In genomic region chr1:155217865-155218541, GRCm38 (mm10) we compare ENCODE assay signal across 8 mouse cellular contexts. TPM values are rescaled to one million over a fixed set of nuclear protein-coding genes. Genes with fewer than 3 reads are reported as not detected.
DNase-seq lines count a peak whose midpoint lies in the region; ATAC-seq and TF ChIP-seq lines count a peak whose summit lies in the region.

No protein-coding gene starts in this region.

- TF ChIP-seq POLR2A in ES-Bruce4 (IDR thresholded peaks at IDR 0.05; ENCODE audit: insufficient read depth, low read length): no peak

- TF ChIP-seq EP300 in ES-Bruce4 (IDR thresholded peaks at IDR 0.05; ENCODE audit: insufficient read depth, low read depth, low read length): no peak

- H3K9ac ChIP-seq in ES-Bruce4 (ENCODE audit: low read depth, poor library complexity, severe bottlenecking): no peak overlapping the region
- H3K9ac ChIP-seq in forebrain, embryonic 14.5 days (ENCODE audit: low read length): no peak overlapping the region
- no peak overlapping the region for H3K9ac ChIP-seq in lung, embryonic 14.5 days

- no peak overlapping the region for H3K4me2 ChIP-seq in forebrain, embryonic 14.5 days (ENCODE audit: low read length)
- no peak overlapping the region for H3K4me2 ChIP-seq in lung, embryonic 14.5 days

- H3K27ac ChIP-seq in ES-Bruce4 (ENCODE audit: insufficient read depth, low read length): no peak overlapping the region
- no peak overlapping the region for H3K27ac ChIP-seq in forebrain, embryonic 14.5 days (ENCODE audit: low read depth, low read length)
- no peak overlapping the region for H3K27ac ChIP-seq in lung, embryonic 14.5 days (ENCODE audit: low read depth)

- peak; percentile 65 for DNase-seq in layer of hippocampus, adult 11-12 months (ENCODE audit: low spot score)
- DNase-seq in layer of hippocampus, adult 9-11 months: no peak
- peak; percentile 17 for DNase-seq in c-Kit-negative CD71-positive TER-119-positive erythroid progenitor cells, embryonic 14.5 days (ENCODE audit: low read depth, low spot score)
- peak; percentile 81 for DNase-seq in forebrain, embryonic 14.5 days (ENCODE audit: low spot score)
- peak; percentile 84 for DNase-seq in lung, embryonic 14.5 days
- peak; percentile 32 for DNase-seq in spleen, adult 12 weeks (ENCODE audit: low spot score)
- DNase-seq in testis, postnatal 10 days (ENCODE audit: low spot score): no peak

- H3K4me1 ChIP-seq in ES-Bruce4 (ENCODE audit: control insufficient read depth, insufficient read depth, low read length): no peaks in the 10 kb centered on the region
- peaks cover 10% of the 10 kb centered on the region for H3K4me1 ChIP-seq in forebrain, embryonic 14.5 days (ENCODE audit: control insufficient read depth, insufficient read depth, low read length)
- peaks cover 18% of the 10 kb centered on the region for H3K4me1 ChIP-seq in lung, embryonic 14.5 days (ENCODE audit: insufficient read depth)

- H3K9me3 ChIP-seq in ES-Bruce4 (replicated peaks; ENCODE audit: control insufficient read depth, insufficient read depth, low read length, poor library complexity, severe bottlenecking): no peaks in the 10 kb centered on the region
- no peaks in the 10 kb centered on the region for H3K9me3 ChIP-seq in forebrain, embryonic 14.5 days (replicated peaks; ENCODE audit: control insufficient read depth, low read length)
- H3K9me3 ChIP-seq in lung, embryonic 14.5 days (ENCODE audit: low read depth, low read length): no peaks in the 10 kb centered on the region

- ATAC-seq in forebrain, embryonic 14.5 days: peak; percentile 30; the same call in 1 of the 2 replicates
- ATAC-seq in lung, embryonic 14.5 days (ENCODE audit: insufficient read depth): 0 out of 2 replicates have a peak, but pooled peaks have one; percentile 9

- H3K27me3 ChIP-seq in ES-Bruce4 (ENCODE audit: control insufficient read depth, insufficient read depth, low read length, poor library complexity, severe bottlenecking): no peaks in the 10 kb centered on the region
- no peaks in the 10 kb centered on the region for H3K27me3 ChIP-seq in forebrain, embryonic 14.5 days (replicated peaks; ENCODE audit: control insufficient read depth, insufficient read depth, low read length)
- no peaks in the 10 kb centered on the region for H3K27me3 ChIP-seq in lung, embryonic 14.5 days (ENCODE audit: insufficient read depth, low read length)

- TF ChIP-seq CTCF in ES-Bruce4 (IDR thresholded peaks at IDR 0.05; ENCODE audit: low read depth, low read length): peak; percentile 82
- TF ChIP-seq CTCF in lung, embryonic 14.5 days (IDR thresholded peaks at IDR 0.05; ENCODE audit: low read depth): peak; percentile 94

- 46% methylated on average over 9 of the region's 9 CpGs for WGBS in forebrain, embryonic 14.5 days
- 53% methylated on average over 9 of the region's 9 CpGs for WGBS in lung, embryonic 14.5 days

- H3K4me3 ChIP-seq in ES-Bruce4 (ENCODE audit: low read depth, low read length): no peak overlapping the region
- H3K4me3 ChIP-seq in forebrain, embryonic 14.5 days (ENCODE audit: low read depth, low read length): no peak overlapping the region
- no peak overlapping the region for H3K4me3 ChIP-seq in lung, embryonic 14.5 days (ENCODE audit: low read depth, low read length)

- H3K36me3 ChIP-seq in ES-Bruce4 (ENCODE audit: control insufficient read depth, insufficient read depth, low read length, poor library complexity, severe bottlenecking): no peaks in the 10 kb centered on the region
- H3K36me3 ChIP-seq in forebrain, embryonic 14.5 days (ENCODE audit: control insufficient read depth, insufficient read depth, low read length): no peaks in the 10 kb centered on the region
- peaks cover 9% of the 10 kb centered on the region; the same call in 1 of the 2 replicates for H3K36me3 ChIP-seq in lung, embryonic 14.5 days (ENCODE audit: insufficient read depth)

RNA-seq across cellular contexts. Expression of gene BC034090, which starts 26.2 kb away (rescaled TPM):
- 8.0 and 8.4 TPM in 2 replicates for polyA plus RNA-seq in ES-Bruce4 (2011; ENCODE audit: insufficient read depth, insufficient read length, low read depth, missing spikeins)
- 2.4 TPM in 2 replicates for polyA plus RNA-seq in forebrain, embryonic 14.5 days (2014; fragmentation: Nextera tagmentation; extraction: Ambion mirVana)
- 3.4 and 3.9 TPM in 2 replicates for polyA plus RNA-seq in lung, embryonic 14.5 days (2014; fragmentation: Nextera tagmentation; extraction: Ambion mirVana)

RNA-seq across cellular contexts. Expression of gene Stx6, which starts 59.5 kb away (rescaled TPM):
- 32.8 and 44.4 TPM in 2 replicates for polyA plus RNA-seq in ES-Bruce4 (2011; ENCODE audit: insufficient read depth, insufficient read length, low read depth, missing spikeins)
- 97.7 and 109 TPM in 2 replicates for polyA plus RNA-seq in forebrain, embryonic 14.5 days (2014; fragmentation: Nextera tagmentation; extraction: Ambion mirVana)
- polyA plus RNA-seq in lung, embryonic 14.5 days (2014; fragmentation: Nextera tagmentation; extraction: Ambion mirVana): 97.6 and 99.7 TPM in 2 replicates

Comparison
In these comparisons a context has a peak if more than half of its experiments do, and no peak if none do; other contexts are left out.
1. DNase-seq: peak in layer of hippocampus, adult 11-12 months (single experiment), c-Kit-negative CD71-positive TER-119-positive erythroid progenitor cells, embryonic 14.5 days (single experiment), forebrain, embryonic 14.5 days (single experiment), lung, embryonic 14.5 days (single experiment) and spleen, adult 12 weeks (single experiment); none in layer of hippocampus, adult 9-11 months (single experiment) and testis, postnatal 10 days (single experiment).